ENCODE assay signal across 8 mouse cellular contexts in genomic region chr2:34801516-34802482, GRCm38 (mm10). TPM values are rescaled to one million over a fixed set of nuclear protein-coding genes. Genes with fewer than 3 reads are reported as not detected.
DNase-seq lines count a peak whose midpoint lies in the region; ATAC-seq and TF ChIP-seq lines count a peak whose summit lies in the region.

No protein-coding gene starts in this region.

- no peaks in the 10 kb centered on the region for H3K27me3 ChIP-seq in megakaryocyte, embryonic 14.5 days (replicated peaks)

- peak; percentile 92 for ATAC-seq in activated CD4-positive, CD25-positive, alpha-beta regulatory T cell, adult 4 months

- H3K36me3 ChIP-seq in megakaryocyte, embryonic 14.5 days (replicated peaks; ENCODE audit: low read length): peaks cover 30% of the 10 kb centered on the region

- H3K9me3 ChIP-seq in megakaryocyte, embryonic 14.5 days: no peaks in the 10 kb centered on the region

- peak; percentile 95 for TF ChIP-seq POLR2A in cortical plate, adult 2 months (IDR thresholded peaks at IDR 0.05; ENCODE audit: extremely low read depth, insufficient read depth, low read length)

- H3K4me1 ChIP-seq in cortical plate, adult 2 months (ENCODE audit: control insufficient read depth, insufficient read depth, low read length): peaks cover 7% of the 10 kb centered on the region; the same call in 1 of the 2 replicates
- peaks cover 62% of the 10 kb centered on the region for H3K4me1 ChIP-seq in megakaryocyte, embryonic 14.5 days

- H3K27ac ChIP-seq in cortical plate, adult 2 months (ENCODE audit: insufficient read depth, low read length): no peak overlapping the region

- peak; percentile 94 to 97 for DNase-seq in gastrocnemius, adult 8-10 months (ENCODE audit: low spot score in 2 of 2)
- DNase-seq in hindlimb bud, embryonic 11.5 days (ENCODE audit: extremely low spot score, low read depth, low spot score): peak; percentile 98
- peak; percentile 91 to 97 for DNase-seq in left cerebral cortex, adult 8-10 months (ENCODE audit: low spot score in 2 of 2)
- DNase-seq in right cerebral cortex, postnatal 10 days (ENCODE audit: low spot score in 2 of 2): peak; percentile 99
- DNase-seq in urinary bladder, postnatal 25 days (ENCODE audit: low spot score): peak; percentile 94

- no peak for TF ChIP-seq CTCF in cortical plate, adult 2 months (IDR thresholded peaks at IDR 0.05; ENCODE audit: extremely low read depth, insufficient read depth, low read length)

- H3K4me3 ChIP-seq in cortical plate, adult 2 months (ENCODE audit: insufficient read depth, low read length): peak overlapping the region; percentile 68
- H3K4me3 ChIP-seq in megakaryocyte, embryonic 14.5 days (replicated peaks): peak overlapping the region; percentile 92

RNA-seq across cellular contexts. Expression of gene Rabepk, which starts 2.1 kb away (rescaled TPM):
- 10 to 100 TPM; 48.7 to 64.7 TPM for polyA plus RNA-seq in activated CD4-positive, CD25-positive, alpha-beta regulatory T cell, adult 4 months (2017; shearing (Covaris generic))
- polyA plus RNA-seq in cortical plate, adult 2 months (2012; rRNA removed): 37.1 and 38.2 TPM in 2 replicates
- 10 to 100 TPM in 3 of 4 experiments, 1 to 10 TPM in 1; 7.4 to 13.1 (median 11.4) TPM for total RNA-seq in gastrocnemius, adult 8-10 months (2022)
- 10 to 100 TPM; 31.8 to 36.6 (median 32.6) TPM for total RNA-seq in left cerebral cortex, adult 8-10 months (2022)
- polyA plus RNA-seq in megakaryocyte, embryonic 14.5 days (2012; ENCODE audit: insufficient read depth, low replicate concordance): 4.8 and 9.0 TPM in 2 replicates

RNA-seq across cellular contexts. Expression of gene Fbxw2, which starts 24.3 kb away (rescaled TPM):
- polyA plus RNA-seq in activated CD4-positive, CD25-positive, alpha-beta regulatory T cell, adult 4 months (2017; shearing (Covaris generic)): 10 to 100 TPM; 69.1 to 87.0 TPM
- 83.2 and 83.8 TPM in 2 replicates for polyA plus RNA-seq in cortical plate, adult 2 months (2012; rRNA removed)
- 10 to 100 TPM; 53.0 to 58.9 (median 56.3) TPM for total RNA-seq in gastrocnemius, adult 8-10 months (2022)
- total RNA-seq in left cerebral cortex, adult 8-10 months (2022): 10 to 100 TPM; 84.5 to 99.0 (median 96.9) TPM
- polyA plus RNA-seq in megakaryocyte, embryonic 14.5 days (2012; ENCODE audit: insufficient read depth, low replicate concordance): 2.7 and 16.3 TPM in 2 replicates

RNA-seq across cellular contexts. Expression of gene Hspa5, which starts 30.0 kb away (rescaled TPM):
- 100 to 1,000 TPM; 510 to 612 TPM for polyA plus RNA-seq in activated CD4-positive, CD25-positive, alpha-beta regulatory T cell, adult 4 months (2017; shearing (Covaris generic))
- polyA plus RNA-seq in cortical plate, adult 2 months (2012; rRNA removed): 184 and 215 TPM in 2 replicates
- total RNA-seq in gastrocnemius, adult 8-10 months (2022): 100 to 1,000 TPM; 149 to 179 (median 165) TPM
- 100 to 1,000 TPM; 180 to 225 (median 222) TPM for total RNA-seq in left cerebral cortex, adult 8-10 months (2022)
- polyA plus RNA-seq in megakaryocyte, embryonic 14.5 days (2012; ENCODE audit: insufficient read depth, low replicate concordance): 45.7 and 148 TPM in 2 replicates

RNA-seq across cellular contexts. Expression of gene Gm34653, which starts 31.0 kb away (rescaled TPM):
- not detected for polyA plus RNA-seq in activated CD4-positive, CD25-positive, alpha-beta regulatory T cell, adult 4 months (2017; shearing (Covaris generic))
- not detected in 2 replicates for polyA plus RNA-seq in cortical plate, adult 2 months (2012; rRNA removed)
- under 1 TPM in 3 of 4 experiments, not detected in 1; 0.15 to 0.19 (median 0.18) TPM for total RNA-seq in gastrocnemius, adult 8-10 months (2022)
- not detected for total RNA-seq in left cerebral cortex, adult 8-10 months (2022)
- polyA plus RNA-seq in megakaryocyte, embryonic 14.5 days (2012; ENCODE audit: insufficient read depth, low replicate concordance): not detected in 2 replicates

RNA-seq across cellular contexts. Expression of gene Gapvd1, which starts 46.8 kb away (rescaled TPM):
- polyA plus RNA-seq in activated CD4-positive, CD25-positive, alpha-beta regulatory T cell, adult 4 months (2017; shearing (Covaris generic)): 10 to 100 TPM; 49.3 to 50.9 TPM
- 42.0 and 43.2 TPM in 2 replicates for polyA plus RNA-seq in cortical plate, adult 2 months (2012; rRNA removed)
- total RNA-seq in gastrocnemius, adult 8-10 months (2022): 10 to 100 TPM; 34.1 to 36.4 (median 35.4) TPM
- total RNA-seq in left cerebral cortex, adult 8-10 months (2022): 10 to 100 TPM; 92.9 to 97.7 (median 96.1) TPM
- polyA plus RNA-seq in megakaryocyte, embryonic 14.5 days (2012; ENCODE audit: insufficient read depth, low replicate concordance): 4.8 and 5.6 TPM in 2 replicates
